Mouse (Mus musculus): ENCODE measurements at regions not wholly inside any gene's neighbourhood (a gene's known extent, or its start where the extent isn't known, plus 50 kb on each side); places are given as distances from the start of the nearest gene placed in this dataset.

- H3K27me3 ChIP-seq (ENCODE audit: control insufficient read depth, insufficient read depth, low read depth, low read length): no peaks in the 10 kb centered on the region
- H3K9me3 ChIP-seq (replicated peaks; ENCODE audit: control insufficient read depth, low read length): no peaks in the 10 kb centered on the region
- no peak overlapping the region for H3K27ac ChIP-seq (ENCODE audit: low read length)
- no peaks in the 10 kb centered on the region for H3K4me1 ChIP-seq (ENCODE audit: control insufficient read depth, low read depth, low read length)
- H3K4me2 ChIP-seq (ENCODE audit: low read depth, low read length): no peak overlapping the region
- H3K36me3 ChIP-seq (ENCODE audit: control insufficient read depth, insufficient read depth): no peaks in the 10 kb centered on the region
- ATAC-seq (ENCODE audit: low read depth): no peak
- no peak overlapping the region for H3K4me3 ChIP-seq (ENCODE audit: low read depth, low read length)
- 41% methylated on average over 1 of the region's 1 CpGs for WGBS (ENCODE audit: insufficient replicate concordance)
- no peak overlapping the region for H3K9ac ChIP-seq (ENCODE audit: low read depth, low read length)
Observed at GRCm38 (mm10) chr6:52471384-52471957, 158.2 kb downstream of the Evx1 start.

DNA sequence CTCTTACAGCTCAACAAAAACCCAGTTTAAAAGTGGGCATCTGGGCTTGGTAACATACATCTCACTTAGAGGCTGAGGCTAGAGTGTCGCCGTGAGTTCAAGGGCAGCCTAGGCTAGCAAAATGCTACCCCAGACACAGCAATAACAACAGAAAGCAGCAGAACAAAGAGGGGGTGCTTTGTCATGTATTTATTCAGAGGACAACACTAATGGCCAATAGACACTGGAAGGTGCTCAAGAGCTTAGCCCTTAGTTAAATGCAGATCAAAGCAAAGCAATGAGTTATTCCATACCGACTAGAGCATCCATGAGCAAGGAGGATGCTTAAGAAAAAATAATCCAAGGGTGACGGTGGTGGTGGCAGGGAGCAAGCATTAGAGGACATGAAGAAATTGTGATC is 158.7 kb downstream of the Evx1 start:
- Histone ChIP-seq H3K36me3 (ENCODE audit: control insufficient read depth, insufficient read depth) (no peaks in the 10 kb centered on the region), H3K9ac (ENCODE audit: low read depth, low read length) (no peak overlapping the region), H3K4me2 (ENCODE audit: low read depth, low read length) (no peak overlapping the region), H3K4me1 (ENCODE audit: control insufficient read depth, low read depth, low read length) (no peaks in the 10 kb centered on the region), H3K27me3 (ENCODE audit: control insufficient read depth, insufficient read depth, low read depth, low read length) (no peaks in the 10 kb centered on the region), H3K4me3 (ENCODE audit: low read depth, low read length) (no peak overlapping the region), H3K27ac (ENCODE audit: low read length) (no peak overlapping the region), H3K9me3 (replicated peaks; ENCODE audit: control insufficient read depth, low read length) (no peaks in the 10 kb centered on the region)
- WGBS (ENCODE audit: insufficient replicate concordance): 68% methylated on average over 4 of the region's 4 CpGs
- ATAC-seq (ENCODE audit: low read depth): no peak

- H3K9ac ChIP-seq (ENCODE audit: low read depth, low read length): no peak overlapping the region
- H3K27me3 ChIP-seq (ENCODE audit: control insufficient read depth, insufficient read depth, low read depth, low read length): no peaks in the 10 kb centered on the region
- no peaks in the 10 kb centered on the region for H3K9me3 ChIP-seq (replicated peaks; ENCODE audit: control insufficient read depth, low read length)
- ATAC-seq (ENCODE audit: low read depth): no peak
- 63% methylated on average over 12 of the region's 12 CpGs for WGBS (ENCODE audit: insufficient replicate concordance)
- H3K4me2 ChIP-seq (ENCODE audit: low read depth, low read length): no peak overlapping the region
- no peak overlapping the region for H3K27ac ChIP-seq (ENCODE audit: low read length)
- H3K4me3 ChIP-seq (ENCODE audit: low read depth, low read length): no peak overlapping the region
- no peaks in the 10 kb centered on the region for H3K36me3 ChIP-seq (ENCODE audit: control insufficient read depth, insufficient read depth)
- H3K4me1 ChIP-seq (ENCODE audit: control insufficient read depth, low read depth, low read length): no peaks in the 10 kb centered on the region
Observed at GRCm38 (mm10) chr6:52473042-52473589, 159.8 kb downstream of the Evx1 start.

DNA sequence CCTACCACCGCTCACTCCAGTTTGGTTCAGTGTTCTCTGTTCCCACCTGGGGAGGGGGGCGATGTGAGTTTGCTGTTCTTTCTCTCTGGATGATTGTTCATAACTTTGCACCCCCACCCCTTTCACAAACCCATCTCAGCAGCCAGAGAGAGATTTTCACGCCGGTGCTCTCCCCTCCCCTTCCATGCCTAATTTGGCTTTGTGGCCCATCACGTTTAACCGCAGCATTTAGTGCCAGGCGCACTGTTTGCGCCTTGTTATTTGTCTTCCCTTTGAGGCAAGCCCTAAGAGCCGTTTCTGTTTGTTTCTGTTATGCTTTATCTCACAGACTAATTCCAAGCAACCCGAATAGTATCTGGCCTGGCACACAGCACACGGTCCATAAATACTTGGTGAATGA is 160.6 kb downstream of the Evx1 start:
- no peaks in the 10 kb centered on the region for H3K4me1 ChIP-seq (ENCODE audit: control insufficient read depth, low read depth, low read length)
- no peaks in the 10 kb centered on the region for H3K36me3 ChIP-seq (ENCODE audit: control insufficient read depth, insufficient read depth)
- H3K4me2 ChIP-seq (ENCODE audit: low read depth, low read length): no peak overlapping the region
- ATAC-seq (ENCODE audit: low read depth): no peak
- 21% methylated on average over 11 of the region's 11 CpGs for WGBS (ENCODE audit: insufficient replicate concordance)
- no peak overlapping the region for H3K27ac ChIP-seq (ENCODE audit: low read length)
- H3K4me3 ChIP-seq (ENCODE audit: low read depth, low read length): no peak overlapping the region
- no peaks in the 10 kb centered on the region for H3K9me3 ChIP-seq (replicated peaks; ENCODE audit: control insufficient read depth, low read length)
- no peaks in the 10 kb centered on the region for H3K27me3 ChIP-seq (ENCODE audit: control insufficient read depth, insufficient read depth, low read depth, low read length)
- no peak overlapping the region for H3K9ac ChIP-seq (ENCODE audit: low read depth, low read length)

DNA sequence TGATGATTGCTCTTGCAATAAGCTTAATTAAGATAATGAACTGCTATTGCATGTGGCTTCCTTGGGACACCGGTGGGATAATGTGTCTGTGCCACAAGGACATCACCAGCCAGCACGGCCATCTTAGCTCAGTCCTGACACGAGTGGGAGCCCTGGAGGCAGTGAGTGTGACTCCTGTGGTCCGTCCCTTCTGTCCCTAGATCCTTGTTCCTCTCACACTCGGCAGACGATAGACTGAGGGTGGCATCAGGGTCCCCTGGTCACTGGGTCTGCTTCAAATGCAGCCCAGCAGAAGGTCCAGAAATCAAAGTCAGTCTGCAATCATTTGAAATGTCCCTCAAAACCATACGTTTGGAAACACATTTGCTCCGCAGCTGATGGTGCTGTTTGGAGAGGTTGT is 162.4 kb downstream of the Evx1 start:
- H3K27ac ChIP-seq (ENCODE audit: low read length): no peak overlapping the region
- no peak overlapping the region for H3K4me3 ChIP-seq (ENCODE audit: low read depth, low read length)
- 69% methylated on average over 8 of the region's 8 CpGs for WGBS (ENCODE audit: insufficient replicate concordance)
- H3K4me2 ChIP-seq (ENCODE audit: low read depth, low read length): no peak overlapping the region
- H3K9me3 ChIP-seq (replicated peaks; ENCODE audit: control insufficient read depth, low read length): no peaks in the 10 kb centered on the region
- ATAC-seq (ENCODE audit: low read depth): no peak
- no peaks in the 10 kb centered on the region for H3K36me3 ChIP-seq (ENCODE audit: control insufficient read depth, insufficient read depth)
- no peaks in the 10 kb centered on the region for H3K4me1 ChIP-seq (ENCODE audit: control insufficient read depth, low read depth, low read length)
- H3K9ac ChIP-seq (ENCODE audit: low read depth, low read length): no peak overlapping the region
- no peaks in the 10 kb centered on the region for H3K27me3 ChIP-seq (ENCODE audit: control insufficient read depth, insufficient read depth, low read depth, low read length)

GRCm38 (mm10) chr6:52476907-52477306 is 163.3 kb downstream of the Hibadh start:
- Histone ChIP-seq H3K4me3 (ENCODE audit: low read depth, low read length) (no peak overlapping the region), H3K4me2 (ENCODE audit: low read depth, low read length) (no peak overlapping the region), H3K27ac (ENCODE audit: low read length) (no peak overlapping the region), H3K4me1 (ENCODE audit: control insufficient read depth, low read depth, low read length) (no peaks in the 10 kb centered on the region), H3K9ac (ENCODE audit: low read depth, low read length) (no peak overlapping the region), H3K9me3 (replicated peaks; ENCODE audit: control insufficient read depth, low read length) (no peaks in the 10 kb centered on the region), H3K27me3 (ENCODE audit: control insufficient read depth, insufficient read depth, low read depth, low read length) (no peaks in the 10 kb centered on the region), H3K36me3 (ENCODE audit: control insufficient read depth, insufficient read depth) (no peaks in the 10 kb centered on the region)
- no peak for ATAC-seq (ENCODE audit: low read depth)
- 21% methylated on average over 7 of the region's 7 CpGs for WGBS (ENCODE audit: insufficient replicate concordance)

GRCm38 (mm10) chr6:52477380-52477779 is 162.8 kb downstream of the Hibadh start:
- 22% methylated on average over 7 of the region's 7 CpGs for WGBS (ENCODE audit: insufficient replicate concordance)
- no peak overlapping the region for H3K27ac ChIP-seq (ENCODE audit: low read length)
- no peaks in the 10 kb centered on the region for H3K9me3 ChIP-seq (replicated peaks; ENCODE audit: control insufficient read depth, low read length)
- no peak overlapping the region for H3K4me2 ChIP-seq (ENCODE audit: low read depth, low read length)
- no peak overlapping the region for H3K9ac ChIP-seq (ENCODE audit: low read depth, low read length)
- H3K4me3 ChIP-seq (ENCODE audit: low read depth, low read length): no peak overlapping the region
- no peaks in the 10 kb centered on the region for H3K27me3 ChIP-seq (ENCODE audit: control insufficient read depth, insufficient read depth, low read depth, low read length)
- no peaks in the 10 kb centered on the region for H3K4me1 ChIP-seq (ENCODE audit: control insufficient read depth, low read depth, low read length)
- 0 out of 2 replicates have a peak, but pooled peaks have one; percentile 41 for ATAC-seq (ENCODE audit: low read depth)
- H3K36me3 ChIP-seq (ENCODE audit: control insufficient read depth, insufficient read depth): no peaks in the 10 kb centered on the region

DNA sequence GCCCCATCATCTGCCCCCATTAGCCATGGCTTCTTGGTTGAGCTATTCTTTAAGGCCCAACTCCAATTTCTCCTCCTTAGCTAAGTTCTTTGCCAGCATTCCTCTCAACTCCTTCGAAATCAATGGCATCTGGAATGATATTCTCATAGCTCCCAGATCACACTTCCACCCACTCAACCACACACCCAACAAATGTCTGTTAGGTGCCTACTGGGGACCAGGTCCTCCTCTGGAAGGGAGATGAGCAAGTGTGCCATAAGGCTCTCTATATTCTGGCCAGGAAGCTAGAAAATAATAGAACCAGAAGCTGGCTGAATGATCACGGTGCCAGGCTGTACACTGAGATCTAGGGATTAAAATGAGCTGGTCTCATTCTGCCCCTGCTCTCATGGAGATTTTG is 161.6 kb downstream of the Hibadh start:
- Histone ChIP-seq H3K9me3 (replicated peaks; ENCODE audit: control insufficient read depth, low read length) (no peaks in the 10 kb centered on the region), H3K36me3 (ENCODE audit: control insufficient read depth, insufficient read depth) (no peaks in the 10 kb centered on the region), H3K4me1 (ENCODE audit: control insufficient read depth, low read depth, low read length) (no peaks in the 10 kb centered on the region), H3K4me3 (ENCODE audit: low read depth, low read length) (no peak overlapping the region), H3K9ac (ENCODE audit: low read depth, low read length) (no peak overlapping the region), H3K27ac (ENCODE audit: low read length) (no peak overlapping the region), H3K27me3 (ENCODE audit: control insufficient read depth, insufficient read depth, low read depth, low read length) (no peaks in the 10 kb centered on the region), H3K4me2 (ENCODE audit: low read depth, low read length) (no peak overlapping the region)
- no peak for ATAC-seq (ENCODE audit: low read depth)
- WGBS (ENCODE audit: insufficient replicate concordance): 58% methylated on average over 2 of the region's 2 CpGs

DNA sequence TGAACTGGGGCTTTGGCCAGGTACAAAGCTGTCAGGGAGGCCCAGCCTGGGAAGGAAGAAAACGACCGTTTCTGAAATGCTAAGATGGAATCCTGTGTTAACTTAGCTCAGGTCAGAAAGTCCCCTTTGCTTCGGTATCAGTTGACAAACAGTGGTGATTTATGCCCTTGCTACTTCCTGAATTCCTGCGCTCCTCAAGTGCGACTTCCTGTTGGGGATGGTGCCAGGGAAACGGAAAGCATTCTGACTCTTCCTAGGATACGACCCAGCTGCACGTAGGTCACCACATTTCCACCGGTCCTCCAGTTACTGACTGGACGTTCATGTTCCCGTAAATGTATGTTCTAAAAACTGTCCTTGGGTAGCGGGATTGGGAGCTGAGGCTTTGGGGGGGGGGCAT is 161.0 kb downstream of the Hibadh start:
- Histone ChIP-seq H3K36me3 (ENCODE audit: control insufficient read depth, insufficient read depth) (no peaks in the 10 kb centered on the region), H3K27ac (ENCODE audit: low read length) (no peak overlapping the region), H3K9ac (ENCODE audit: low read depth, low read length) (no peak overlapping the region), H3K27me3 (ENCODE audit: control insufficient read depth, insufficient read depth, low read depth, low read length) (no peaks in the 10 kb centered on the region), H3K4me1 (ENCODE audit: control insufficient read depth, low read depth, low read length) (no peaks in the 10 kb centered on the region), H3K4me3 (ENCODE audit: low read depth, low read length) (no peak overlapping the region), H3K9me3 (replicated peaks; ENCODE audit: control insufficient read depth, low read length) (no peaks in the 10 kb centered on the region), H3K4me2 (ENCODE audit: low read depth, low read length) (no peak overlapping the region)
- 26% methylated on average over 12 of the region's 12 CpGs for WGBS (ENCODE audit: insufficient replicate concordance)
- no peak for ATAC-seq (ENCODE audit: low read depth)

All from liver, embryonic 16.5 days (tissue).